Mouse (Mus musculus): ENCODE results near the gene Nek9.

- TF ChIP-seq POLR2A (IDR thresholded peaks at IDR 0.05; ENCODE audit: control insufficient read depth, extremely low read depth, insufficient read depth, low read length, poor library complexity) (no peak), CTCF (IDR thresholded peaks at IDR 0.05; ENCODE audit: borderline replicate concordance, control insufficient read depth, extremely low read depth, insufficient read depth, low read length, poor library complexity) (no peak)
Measured at GRCm38 (mm10) chr12:85291541-85291940, 47.6 kb downstream of the Nek9 start.
